Mouse (Mus musculus) embryonic facial prominence, embryonic 12.5 days (tissue): Measurements from ENCODE around the gene Rnase4. TPM values are rescaled to one million over a fixed set of nuclear protein-coding genes. Genes with fewer than 3 reads are reported as not detected.

Experiments
- ATAC-seq: fragments of 200-750 bp; cut with Nextera tagmentation; 2 replicates; pipeline ENCODE4 v1.8.0; 2017; ENCODE audit not compliant: insufficient number of reproducible peaks, insufficient read depth, low FRiP score, low TSS enrichment
- H3K27ac ChIP-seq: fragments of 300-500 bp; sonication (generic); 2 replicates; pipeline ENCODE4 v1.5.1; 2016; ENCODE audit warnings: mild to moderate bottlenecking
- H3K27me3 ChIP-seq: fragments of 300-500 bp; sonication (generic); 2 replicates; pipeline ENCODE4 v1.6.1; 2016; ENCODE audit warnings: mild to moderate bottlenecking, moderate library complexity
- H3K36me3 ChIP-seq: fragments of 300-500 bp; sonication (generic); 2 replicates; pipeline ENCODE4 v1.6.1; 2016; ENCODE audit warnings: mild to moderate bottlenecking
- H3K4me1 ChIP-seq: fragments of 300-500 bp; sonication (generic); 2 replicates; pipeline ENCODE4 v1.6.1; 2016
- H3K4me2 ChIP-seq: fragments of 300-500 bp; sonication (generic); replicated peaks from 2 replicates; pipeline ENCODE4 v1.6.1; 2016; ENCODE audit warnings: mild to moderate bottlenecking, moderate library complexity
- H3K4me3 ChIP-seq: fragments of 300-500 bp; sonication (generic); 2 replicates; pipeline ENCODE4 v1.5.1; 2016; ENCODE audit warnings: mild to moderate bottlenecking
- H3K9ac ChIP-seq: fragments of 300-500 bp; sonication (generic); 2 replicates; pipeline ENCODE4 v1.6.1; 2016; ENCODE audit warnings: mild to moderate bottlenecking, moderate library complexity
- H3K9me3 ChIP-seq: fragments of 300-500 bp; sonication (generic); 2 replicates; pipeline ENCODE4 v1.6.1; 2016; ENCODE audit warnings: mild to moderate bottlenecking, moderate library complexity
- WGBS: fragments of 180-500 bp; shearing (Covaris S2); methylation state at CpG from one replicate; pipeline ENCODE4 v1.1.7; 2016; 5-methylcytosine and 5-hydroxymethylcytosine counted together
- polyA plus RNA-seq: library from polyadenylated mRNA; unstranded; fragments of >200 nt; fragmentation: Nextera tagmentation; extraction: Ambion mirVana; gene quantifications from 2 replicates; pipeline ENCODE4 v1.2.1, GENCODE M21; 2016

Rnase4 gene
- polyA plus RNA-seq, 1 experiment from 2014 or later: 18.9 TPM

DNA sequence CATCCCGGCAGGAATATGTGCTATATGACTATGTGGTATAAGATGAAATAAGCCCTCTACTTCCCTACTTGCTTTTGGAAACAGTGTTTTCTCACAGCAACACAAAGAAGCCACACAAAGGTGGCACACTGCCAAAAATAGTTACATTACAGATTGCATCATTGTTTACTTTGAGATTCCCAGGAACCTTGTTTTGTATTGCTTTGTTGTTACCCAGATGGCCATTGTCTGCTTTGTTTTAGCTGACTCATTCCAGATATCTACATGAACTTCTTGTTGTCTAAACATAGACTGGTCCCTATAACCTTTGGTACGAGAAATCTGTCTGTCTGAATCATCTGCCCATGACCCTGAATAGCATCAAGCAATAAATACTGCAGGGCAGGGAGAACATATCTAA lies 49.5 kb downstream of the Rnase4 start:
- Histone ChIP-seq H3K36me3 (no peaks in the 10 kb centered on the region), H3K4me1 (no peaks in the 10 kb centered on the region), H3K27me3 (no peaks in the 10 kb centered on the region), H3K27ac (no peak overlapping the region), H3K4me2 (no peak overlapping the region), H3K4me3 (no peak overlapping the region), H3K9ac (no peak overlapping the region), H3K9me3 (no peaks in the 10 kb centered on the region)
- WGBS: 79% methylated on average over 2 of the region's 2 CpGs
- ATAC-seq: no peak

DNA sequence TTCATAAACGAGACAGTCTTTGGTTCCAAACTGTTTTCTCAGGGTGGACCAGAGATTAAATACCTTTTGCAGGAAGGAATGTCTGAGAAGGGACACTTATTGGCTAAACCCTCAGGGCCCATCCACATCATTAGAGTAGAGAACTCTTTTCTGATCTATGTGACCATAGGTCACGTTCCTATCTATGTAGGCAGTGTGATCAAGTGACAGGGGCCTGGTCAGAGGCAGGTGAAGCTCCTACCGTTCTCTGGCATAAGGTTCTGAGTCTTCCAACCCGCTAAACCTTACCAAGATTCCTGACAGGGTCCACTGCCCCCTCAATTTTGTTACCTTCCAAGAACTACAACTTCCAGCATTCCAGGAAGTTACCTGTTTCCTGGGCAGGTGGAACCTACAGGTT lies 51.2 kb downstream of the Rnase4 start:
- no peak for ATAC-seq
- no peak overlapping the region for H3K27ac ChIP-seq

GRCm38 (mm10) chr14:51142568-51142967 lies 51.7 kb downstream of the Rnase4 start:
- no peaks in the 10 kb centered on the region for H3K9me3 ChIP-seq
- H3K36me3 ChIP-seq: no peaks in the 10 kb centered on the region
- no peaks in the 10 kb centered on the region for H3K4me1 ChIP-seq
- H3K27ac ChIP-seq: no peak overlapping the region
- no peak overlapping the region for H3K4me2 ChIP-seq
- no peak overlapping the region for H3K9ac ChIP-seq
- no peaks in the 10 kb centered on the region for H3K27me3 ChIP-seq
- ATAC-seq: no peak
- WGBS: 80% methylated on average over 3 of the region's 3 CpGs
- H3K4me3 ChIP-seq: no peak overlapping the region

More for the DNA sequence above, 51.2 kb downstream of the Rnase4 start:
- H3K9me3 ChIP-seq: no peaks in the 10 kb centered on the region
- no peak overlapping the region for H3K4me3 ChIP-seq
- no peak overlapping the region for H3K9ac ChIP-seq
- 83% methylated on average over 4 of the region's 4 CpGs for WGBS
- H3K36me3 ChIP-seq: no peaks in the 10 kb centered on the region
- H3K4me2 ChIP-seq: no peak overlapping the region
- H3K4me1 ChIP-seq: no peaks in the 10 kb centered on the region
- H3K27me3 ChIP-seq: no peaks in the 10 kb centered on the region

DNA sequence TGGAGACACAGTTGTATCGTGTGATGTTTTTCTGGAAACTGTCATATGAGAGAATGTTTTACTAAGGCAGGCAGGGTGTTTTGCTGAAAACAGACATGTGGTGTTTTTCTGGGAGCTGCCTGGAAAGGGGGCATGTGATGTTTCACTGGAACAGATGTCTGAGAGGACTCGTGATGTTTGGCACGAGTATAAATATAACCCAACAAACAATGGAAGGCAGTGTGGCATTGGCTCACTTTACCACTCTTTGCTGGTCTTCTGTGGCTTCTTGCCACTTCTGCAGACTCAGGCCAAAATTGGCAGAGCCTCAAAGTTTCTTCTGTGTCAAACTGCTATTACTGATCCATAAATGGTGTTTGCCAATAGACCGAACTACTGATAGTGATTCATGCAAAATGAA lies 52.4 kb downstream of the Rnase4 start:
- Histone ChIP-seq H3K27ac (no peak overlapping the region), H3K4me3 (no peak overlapping the region), H3K9ac (no peak overlapping the region), H3K27me3 (no peaks in the 10 kb centered on the region), H3K4me2 (no peak overlapping the region), H3K4me1 (no peaks in the 10 kb centered on the region), H3K36me3 (no peaks in the 10 kb centered on the region), H3K9me3 (no peaks in the 10 kb centered on the region)
- WGBS: 83% methylated on average over 4 of the region's 4 CpGs
- no peak for ATAC-seq

GRCm38 (mm10) chr14:51143937-51144336 lies 53.1 kb downstream of the Rnase4 start:
- Histone ChIP-seq H3K4me1 (no peaks in the 10 kb centered on the region), H3K27me3 (no peaks in the 10 kb centered on the region), H3K4me3 (no peak overlapping the region), H3K4me2 (no peak overlapping the region), H3K36me3 (no peaks in the 10 kb centered on the region), H3K9ac (no peak overlapping the region), H3K27ac (no peak overlapping the region), H3K9me3 (no peaks in the 10 kb centered on the region)
- ATAC-seq: no peak
- 77% methylated on average over 2 of the region's 2 CpGs for WGBS

- Histone ChIP-seq H3K4me1 (no peaks in the 10 kb centered on the region), H3K4me3 (no peak overlapping the region), H3K9me3 (no peaks in the 10 kb centered on the region), H3K27ac (no peak overlapping the region), H3K9ac (no peak overlapping the region), H3K27me3 (no peaks in the 10 kb centered on the region), H3K36me3 (no peaks in the 10 kb centered on the region), H3K4me2 (no peak overlapping the region)
- ATAC-seq: no peak
- 90% methylated on average over 4 of the region's 4 CpGs for WGBS
Observed at GRCm38 (mm10) chr14:51144451-51144850, 53.6 kb downstream of the Rnase4 start.

- ATAC-seq: no peak
- no peaks in the 10 kb centered on the region for H3K4me1 ChIP-seq
- H3K36me3 ChIP-seq: no peaks in the 10 kb centered on the region
- H3K9ac ChIP-seq: no peak overlapping the region
- no peak overlapping the region for H3K4me2 ChIP-seq
- H3K27me3 ChIP-seq: no peaks in the 10 kb centered on the region
- H3K4me3 ChIP-seq: no peak overlapping the region
- no peak overlapping the region for H3K27ac ChIP-seq
- no peaks in the 10 kb centered on the region for H3K9me3 ChIP-seq
- WGBS: 88% methylated on average over 6 of the region's 6 CpGs
Observed at GRCm38 (mm10) chr14:51145521-51145920, 54.6 kb downstream of the Rnase4 start.

- H3K4me1 ChIP-seq: no peaks in the 10 kb centered on the region
- 50% methylated on average over 2 of the region's 2 CpGs for WGBS
- ATAC-seq: no peak
- no peaks in the 10 kb centered on the region for H3K36me3 ChIP-seq
- no peak within 1 kb of the TSS for H3K4me2 ChIP-seq
- H3K27ac ChIP-seq: no peak within 1 kb of the TSS
- no peak within 1 kb of the TSS for H3K4me3 ChIP-seq
- no peak within 1 kb of the TSS for H3K9ac ChIP-seq
- H3K27me3 ChIP-seq: no peaks in the 10 kb centered on the region
- no peaks in the 10 kb centered on the region for H3K9me3 ChIP-seq
Observed at GRCm38 (mm10) chr14:51146685-51147084, 55.8 kb downstream of the Rnase4 start, which contains the start of gene Rnase1. Rnase1 (minus strand) TSS chr14:51146785.

GRCm38 (mm10) chr14:51148006-51148405 lies 57.1 kb downstream of the Rnase4 start:
- no peaks in the 10 kb centered on the region for H3K4me1 ChIP-seq
- no peak overlapping the region for H3K9ac ChIP-seq
- WGBS: 78% methylated on average over 3 of the region's 3 CpGs
- no peaks in the 10 kb centered on the region for H3K27me3 ChIP-seq
- no peak overlapping the region for H3K4me2 ChIP-seq
- no peaks in the 10 kb centered on the region for H3K9me3 ChIP-seq
- no peaks in the 10 kb centered on the region for H3K36me3 ChIP-seq
- no peak overlapping the region for H3K27ac ChIP-seq
- H3K4me3 ChIP-seq: no peak overlapping the region
- no peak for ATAC-seq

DNA sequence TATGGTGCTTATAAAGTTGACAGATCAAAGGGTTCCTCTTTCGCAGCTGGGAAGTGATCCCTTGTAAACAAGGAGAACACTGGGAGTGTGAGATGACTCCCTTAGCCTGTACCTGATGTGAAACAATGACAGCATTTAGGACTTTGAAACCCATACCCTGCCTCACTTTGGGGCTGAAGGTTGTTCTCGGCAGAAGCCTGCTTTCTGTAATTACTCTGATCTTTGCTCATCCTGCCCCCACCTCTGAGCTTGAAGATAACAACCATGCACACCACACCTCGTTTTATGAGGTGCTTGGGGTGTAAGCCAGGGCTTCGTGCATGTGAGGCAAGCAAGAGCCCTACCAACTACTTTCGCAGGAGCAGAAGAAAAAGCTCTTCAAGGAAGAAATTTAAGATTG lies 58.3 kb downstream of the Rnase4 start:
- no peak overlapping the region for H3K4me2 ChIP-seq
- no peak overlapping the region for H3K9ac ChIP-seq
- 50% methylated on average over 5 of the region's 5 CpGs for WGBS
- H3K9me3 ChIP-seq: no peaks in the 10 kb centered on the region
- H3K27me3 ChIP-seq: no peaks in the 10 kb centered on the region
- ATAC-seq: no peak
- no peaks in the 10 kb centered on the region for H3K36me3 ChIP-seq
- H3K27ac ChIP-seq: no peak overlapping the region
- no peak overlapping the region for H3K4me3 ChIP-seq
- H3K4me1 ChIP-seq: no peaks in the 10 kb centered on the region

DNA sequence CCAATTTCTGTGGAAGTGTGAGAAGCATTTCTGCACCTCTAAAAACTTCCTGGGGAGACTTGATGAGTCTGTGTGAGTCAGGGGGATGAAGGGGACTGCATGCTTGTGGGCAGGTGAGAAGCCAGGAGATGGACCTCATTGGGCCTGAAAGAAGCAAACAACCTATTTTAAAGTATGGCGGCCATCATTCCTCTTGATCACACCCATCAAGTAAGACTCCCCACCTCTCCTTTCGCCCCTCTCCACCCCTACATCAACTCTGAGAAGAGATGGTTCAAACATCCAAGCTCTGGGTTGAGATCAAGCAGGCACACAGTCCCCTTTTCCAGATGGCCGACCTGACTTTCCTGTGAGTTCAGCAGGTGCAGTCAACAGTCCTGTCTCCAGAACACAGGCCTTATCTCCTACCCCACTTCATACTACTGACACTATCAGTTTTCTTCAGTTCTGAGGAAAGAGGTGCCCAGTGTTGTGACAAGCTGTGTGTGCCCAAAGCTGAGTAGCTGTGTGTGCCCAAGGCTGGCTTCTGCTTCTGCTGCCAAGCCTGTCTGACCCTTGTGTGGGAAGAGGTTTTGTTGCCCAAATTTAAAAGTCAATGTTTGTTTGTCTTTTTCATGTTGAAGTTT lies 59.4 kb downstream of the Rnase4 start:
- Histone ChIP-seq H3K4me2 (no peak overlapping the region), H3K27ac (no peak overlapping the region), H3K9me3 (no peaks in the 10 kb centered on the region), H3K4me3 (no peak overlapping the region), H3K4me1 (no peaks in the 10 kb centered on the region), H3K36me3 (no peaks in the 10 kb centered on the region), H3K9ac (no peak overlapping the region), H3K27me3 (no peaks in the 10 kb centered on the region)
- WGBS: 86% methylated on average over 3 of the region's 3 CpGs
- ATAC-seq: no peak

- H3K4me2 ChIP-seq: no peak overlapping the region
- no peaks in the 10 kb centered on the region for H3K4me1 ChIP-seq
- H3K9ac ChIP-seq: no peak overlapping the region
- WGBS: 81% methylated on average over 5 of the region's 5 CpGs
- H3K9me3 ChIP-seq: no peaks in the 10 kb centered on the region
- no peaks in the 10 kb centered on the region for H3K27me3 ChIP-seq
- no peaks in the 10 kb centered on the region for H3K36me3 ChIP-seq
- no peak for ATAC-seq
- H3K27ac ChIP-seq: no peak overlapping the region
- no peak overlapping the region for H3K4me3 ChIP-seq
Observed at GRCm38 (mm10) chr14:51152249-51152870, 61.5 kb downstream of the Rnase4 start.
